Mouse (Mus musculus) brown adipose tissue, adult 24 weeks (tissue): Measurements from ENCODE around the gene Tomm5. TPM values are rescaled to one million over a fixed set of nuclear protein-coding genes. Genes with fewer than 3 reads are reported as not detected.
A peak's percentile ranks its signal among the peaks of the same experiment; 100 is the strongest.
"Not testable (repeated sequence)": the region's sequence is repeated elsewhere in the genome, so short reads cannot be mapped to it uniquely, and the experiment has no call there.

Experiments used
- H3K27ac ChIP-seq: fragments of 200-500 bp; replicated peaks from 2 replicates; pipeline ENCODE4 v1.5.1; 2012; ENCODE audit warnings: low read depth, mild to moderate bottlenecking, low read length
- H3K4me1 ChIP-seq: fragments of 200-500 bp; 2 replicates; pipeline ENCODE4 v1.6.1; 2012; ENCODE audit warnings: low read length, mixed read lengths; ENCODE audit not compliant: control insufficient read depth, insufficient read depth, insufficient read length
- H3K4me3 ChIP-seq: fragments of 200-500 bp; 2 replicates; pipeline ENCODE4 v1.5.1; 2012; ENCODE audit warnings: low read depth, mild to moderate bottlenecking, low read length, moderate library complexity; ENCODE audit not compliant: insufficient read depth
- polyA plus RNA-seq: library from polyadenylated mRNA; stranded (reverse); fragments of >200 nt; gene quantifications from 2 replicates; pipeline ENCODE4 v1.2.4, GENCODE M21; 2012; ENCODE audit not compliant: missing spikeins, insufficient read depth, insufficient read length

Tomm5 gene
- polyA plus RNA-seq, 1 experiment, result 377 TPM

GRCm38 (mm10) chr4:45083487-45083886, 24.4 kb downstream of the Tomm5 start:
- Histone ChIP-seq H3K4me3 (peak overlapping the region; percentile 61), H3K4me1 (no peaks in the 10 kb centered on the region), H3K27ac (no peak overlapping the region)

GRCm38 (mm10) chr4:45082951-45083350, 25.0 kb downstream of the Tomm5 start:
- H3K4me3 ChIP-seq, result peak overlapping the region; percentile 61
- H3K4me1 ChIP-seq, result no peaks in the 10 kb centered on the region
- H3K27ac ChIP-seq, result no peak overlapping the region

GRCm38 (mm10) chr4:45081041-45081440, 26.9 kb downstream of the Tomm5 start:
- H3K4me1 ChIP-seq, H3K27ac ChIP-seq, H3K4me3 ChIP-seq: not testable (repeated sequence)

GRCm38 (mm10) chr4:45073544-45073943, 34.4 kb downstream of the Tomm5 start:
- Histone ChIP-seq H3K4me1 (no peaks in the 10 kb centered on the region), H3K27ac (no peak overlapping the region), H3K4me3 (no peak overlapping the region)

GRCm38 (mm10) chr4:45072261-45072973, 35.5 kb downstream of the Tomm5 start:
- H3K4me3 ChIP-seq, result no peak overlapping the region
- no peaks in the 10 kb centered on the region for H3K4me1 ChIP-seq

GRCm38 (mm10) chr4:45067742-45068141, 40.2 kb downstream of the Tomm5 start:
- Histone ChIP-seq H3K27ac (no peak overlapping the region), H3K4me3 (no peak overlapping the region), H3K4me1 (no peaks in the 10 kb centered on the region)

More at GRCm38 (mm10) chr4:45072261-45072973, 35.5 kb downstream of the Tomm5 start:
- no peak overlapping the region for H3K27ac ChIP-seq

- Histone ChIP-seq H3K4me1 (no peaks in the 10 kb centered on the region), H3K27ac (no peak overlapping the region), H3K4me3 (no peak overlapping the region)
Measured at GRCm38 (mm10) chr4:45066036-45066730, 41.7 kb downstream of the Tomm5 start.

GRCm38 (mm10) chr4:45064577-45064976, 43.3 kb downstream of the Tomm5 start:
- no peak overlapping the region for H3K4me3 ChIP-seq
- H3K27ac ChIP-seq, result no peak overlapping the region
- H3K4me1 ChIP-seq, result no peaks in the 10 kb centered on the region

- not testable (repeated sequence) for H3K4me3 ChIP-seq, H3K4me1 ChIP-seq, H3K27ac ChIP-seq
Measured at GRCm38 (mm10) chr4:45063836-45064235, 44.1 kb downstream of the Tomm5 start.

GRCm38 (mm10) chr4:45055451-45055850, 52.5 kb downstream of the Tomm5 start:
- Histone ChIP-seq H3K4me3 (no peak overlapping the region), H3K27ac (no peak overlapping the region), H3K4me1 (no peaks in the 10 kb centered on the region)

Other genes with a start within 250 kb of the Tomm5 start
- gene Grhpr, start 126.7 kb downstream of the Tomm5 start, polyA plus RNA-seq, result 50.3 and 55.8 TPM in 2 replicates
- 4.0 and 5.0 TPM in 2 replicates for gene Zbtb5, start 95.7 kb downstream of the Tomm5 start, polyA plus RNA-seq
- gene Polr1e, start 89.5 kb downstream of the Tomm5 start, polyA plus RNA-seq, result 8.6 and 10.1 TPM in 2 replicates
- gene Fbxo10, start 23.5 kb downstream of the Tomm5 start, polyA plus RNA-seq, result 1.1 TPM in 2 replicates
- not detected in 2 replicates for gene Frmpd1, start 76.8 kb upstream of the Tomm5 start, polyA plus RNA-seq
- 9.8 and 11.5 TPM in 2 replicates for gene Trmt10b, start 189.0 kb upstream of the Tomm5 start, polyA plus RNA-seq
- gene Dcaf10, start 234.0 kb upstream of the Tomm5 start, polyA plus RNA-seq, result 6.7 and 9.1 TPM in 2 replicates
- 23.0 and 33.6 TPM in 2 replicates for gene Exosc3, start 234.6 kb upstream of the Tomm5 start, polyA plus RNA-seq